Mouse (Mus musculus) olfactory bulb, adult 2 months (tissue): ENCODE measurements around the gene Hsf4. TPM values are rescaled to one million over a fixed set of nuclear protein-coding genes. Genes with fewer than 3 reads are reported as not detected.

ENCODE experiments used
- H3K27ac ChIP-seq: fragments of 200-500 bp; 2 replicates; pipeline ENCODE4 v1.5.1; 2012; ENCODE audit warnings: low read depth, low read length; ENCODE audit not compliant: insufficient read depth
- H3K4me1 ChIP-seq: fragments of 200-500 bp; 2 replicates; pipeline ENCODE4 v1.6.1; 2012; ENCODE audit warnings: low read length; ENCODE audit not compliant: control insufficient read depth, insufficient read depth
- H3K4me3 ChIP-seq: fragments of 200-500 bp; 2 replicates; pipeline ENCODE4 v1.5.1; 2012; ENCODE audit warnings: mild to moderate bottlenecking, low read depth, low read length, moderate library complexity; ENCODE audit not compliant: insufficient read depth
- CTCF ChIP-seq: fragments of 200-500 bp; IDR thresholded peaks from 2 replicates; pipeline ENCODE4 v1.5.1; 2012; ENCODE audit warnings: low read depth, mild to moderate bottlenecking, low read length, moderate library complexity; ENCODE audit not compliant: insufficient read depth
- POLR2A ChIP-seq: fragments of 200-500 bp; IDR thresholded peaks from 2 replicates; pipeline ENCODE4 v1.6.1; 2012; ENCODE audit warnings: mild to moderate bottlenecking, low read depth, low read length, moderate library complexity; ENCODE audit not compliant: insufficient read depth
- WGBS: fragments of 180-500 bp; shearing (Covaris S2); methylation state at CpG from one replicate; pipeline ENCODE4 v1.1.7; 2018; 5-methylcytosine and 5-hydroxymethylcytosine counted together
- polyA plus RNA-seq: library from polyadenylated mRNA; stranded (reverse); fragments of >200 nt; gene quantifications from 2 replicates; pipeline ENCODE4 v1.2.4, GENCODE M21; 2012; ENCODE audit warnings: low replicate concordance; ENCODE audit not compliant: missing spikeins, insufficient read depth, insufficient read length

Gene Hsf4
- polyA plus RNA-seq, 1 experiment = not detected

GRCm38 (mm10) chr8:105297511-105298192, 28.1 kb downstream of the Hsf4 start, which contains the start of gene E2f4:
Gene E2f4 (plus strand): TSS chr8:105297663.
- Histone ChIP-seq H3K4me3 (peak within 1 kb of the TSS; percentile 85), H3K27ac (0 out of 2 replicates have a peak within 1 kb of the TSS, but pooled peaks have one; percentile 16), H3K4me1 (peaks cover 9% of the 10 kb centered on the region)
- WGBS = under 1% methylated on average over 58 of the region's 58 CpGs
- peak; percentile 90 for TF ChIP-seq POLR2A
- TF ChIP-seq CTCF = no peak

- H3K4me1 ChIP-seq = peaks cover 11% of the 10 kb centered on the region
- H3K4me3 ChIP-seq = peak overlapping the region; percentile 85
- WGBS = 44% methylated on average over 18 of the region's 18 CpGs
- no peak overlapping the region for H3K27ac ChIP-seq
- no peak for TF ChIP-seq CTCF
- no peak for TF ChIP-seq POLR2A
These were observed 29.0 kb downstream of the Hsf4 start for GRCm38 (mm10) chr8:105298351-105299252.

GRCm38 (mm10) chr8:105299962-105300361, 30.4 kb downstream of the Hsf4 start:
- Histone ChIP-seq H3K4me3 (no peak overlapping the region), H3K27ac (no peak overlapping the region), H3K4me1 (peaks cover 21% of the 10 kb centered on the region)
- WGBS = 94% methylated on average over 8 of the region's 8 CpGs
- no peak for TF ChIP-seq POLR2A

- H3K27ac ChIP-seq = no peak overlapping the region
- WGBS = 63% methylated on average over 8 of the region's 8 CpGs
- H3K4me3 ChIP-seq = no peak overlapping the region
- TF ChIP-seq POLR2A (no peak), CTCF (no peak)
- peaks cover 32% of the 10 kb centered on the region for H3K4me1 ChIP-seq
These were observed 33.8 kb downstream of the Hsf4 start for GRCm38 (mm10) chr8:105303396-105303795.

GRCm38 (mm10) chr8:105303874-105304273, 34.3 kb downstream of the Hsf4 start:
- H3K27ac ChIP-seq = no peak overlapping the region
- peaks cover 28% of the 10 kb centered on the region for H3K4me1 ChIP-seq
- no peak for TF ChIP-seq CTCF
- no peak for TF ChIP-seq POLR2A
- H3K4me3 ChIP-seq = no peak overlapping the region
- 71% methylated on average over 9 of the region's 9 CpGs for WGBS

GRCm38 (mm10) chr8:105304325-105305210, 35.0 kb downstream of the Hsf4 start:
- Histone ChIP-seq H3K4me3 (no peak overlapping the region), H3K4me1 (peaks cover 27% of the 10 kb centered on the region), H3K27ac (no peak overlapping the region; the same call in 1 of the 2 replicates)
- TF ChIP-seq POLR2A (no peak), CTCF (no peak)
- WGBS = 47% methylated on average over 9 of the region's 9 CpGs

- no peak for TF ChIP-seq CTCF
- no peak for TF ChIP-seq POLR2A
- Histone ChIP-seq H3K4me3 (peak within 1 kb of the TSS; percentile 31), H3K27ac (no peak within 1 kb of the TSS; the same call in 1 of the 2 replicates), H3K4me1 (peaks cover 27% of the 10 kb centered on the region)
- 4% methylated on average over 30 of the region's 30 CpGs for WGBS
These were observed 35.9 kb downstream of the Hsf4 start, which contains the start of gene Elmo3 for GRCm38 (mm10) chr8:105305211-105306145. Gene Elmo3 (plus strand): TSS chr8:105305601.

- 43% methylated on average over 5 of the region's 5 CpGs for WGBS
- Histone ChIP-seq H3K27ac (no peak overlapping the region), H3K4me3 (no peak overlapping the region), H3K4me1 (peaks cover 27% of the 10 kb centered on the region)
- no peak; the same call in 1 of the 2 replicates for TF ChIP-seq POLR2A
- TF ChIP-seq CTCF = no peak
These were observed 36.6 kb downstream of the Hsf4 start for GRCm38 (mm10) chr8:105306146-105306691.
